Mouse (Mus musculus) stomach, postnatal 0 days (tissue): ENCODE measurements around the gene Aldh3b3. TPM values are rescaled to one million over a fixed set of nuclear protein-coding genes. Genes with fewer than 3 reads are reported as not detected.

ENCODE experiments used
- ATAC-seq: fragments of 200-750 bp; cut with Nextera tagmentation; 2 replicates; pipeline ENCODE4 v1.8.0; 2017; ENCODE audit not compliant: low FRiP score, low TSS enrichment
- DNase-seq: peaks from one replicate; pipeline ENCODE4 v3.0.0-alpha.2; 2016; ENCODE audit warnings: low spot score
- H3K27ac ChIP-seq: fragments of 300-500 bp; sonication (generic); replicated peaks from 2 replicates; pipeline ENCODE4 v1.5.1; 2014; ENCODE audit warnings: mild to moderate bottlenecking, control low read depth
- H3K27me3 ChIP-seq: fragments of 300-500 bp; sonication (generic); 2 replicates; pipeline ENCODE4 v1.6.1; 2014; ENCODE audit warnings: low read length; ENCODE audit not compliant: control insufficient read depth, insufficient read depth
- H3K36me3 ChIP-seq: fragments of 300-500 bp; sonication (generic); 2 replicates; pipeline ENCODE4 v1.6.1; 2014; ENCODE audit warnings: low read length, mixed read lengths; ENCODE audit not compliant: control insufficient read depth, insufficient read depth
- H3K4me1 ChIP-seq: fragments of 300-500 bp; sonication (generic); replicated peaks from 2 replicates; pipeline ENCODE4 v1.6.1; 2014; ENCODE audit warnings: antibody characterized with exemption; ENCODE audit not compliant: control insufficient read depth, insufficient read depth
- H3K4me2 ChIP-seq: fragments of 300-500 bp; sonication (generic); replicated peaks from 2 replicates; pipeline ENCODE4 v1.6.1; 2014; ENCODE audit warnings: low read depth, mild to moderate bottlenecking, control low read depth, moderate library complexity
- H3K4me3 ChIP-seq: fragments of 300-500 bp; sonication (generic); 2 replicates; pipeline ENCODE4 v1.5.1; 2014; ENCODE audit warnings: low read depth, low read length, control low read depth
- H3K9ac ChIP-seq: fragments of 300-500 bp; sonication (generic); 2 replicates; pipeline ENCODE4 v1.6.1; 2014; ENCODE audit warnings: mild to moderate bottlenecking, low read length, control low read depth, mixed read lengths
- H3K9me3 ChIP-seq: fragments of 300-500 bp; sonication (generic); 2 replicates; pipeline ENCODE4 v1.6.1; 2016; ENCODE audit warnings: low read length; ENCODE audit not compliant: control insufficient read depth
- CTCF ChIP-seq: IDR thresholded peaks from 2 replicates; pipeline ENCODE4 v1.5.1; 2016; ENCODE audit warnings: antibody characterized with exemption, low read depth, mild to moderate bottlenecking, moderate library complexity
- EP300 ChIP-seq: optimal IDR thresholded peaks from 2 replicates; pipeline ENCODE3; 2016; ENCODE audit warnings: antibody characterized with exemption
- WGBS: fragments of 180-500 bp; shearing (Covaris S2); extraction: QIAGEN DNeasy Blood & Tissue Kit; methylation state at CpG from one replicate; pipeline ENCODE4 v1.1.7; 2014; 5-methylcytosine and 5-hydroxymethylcytosine counted together
- polyA plus RNA-seq: library from polyadenylated mRNA; unstranded; fragments of >200 nt; fragmentation: Nextera tagmentation; extraction: Ambion mirVana; gene quantifications from 2 replicates; pipeline ENCODE4 v1.2.1, GENCODE M21; 2015

The Aldh3b3 gene
- polyA plus RNA-seq, 1 experiment from 2014 or later = 1.1 TPM

GRCm38 (mm10) chr19:3975866-3976265, 17.4 kb downstream of the Aldh3b3 start:
- Histone ChIP-seq H3K9me3 (no peaks in the 10 kb centered on the region), H3K36me3 (no peaks in the 10 kb centered on the region), H3K4me2 (no peak overlapping the region), H3K27ac (0 out of 2 replicates have a peak overlapping the region, but pooled peaks have one; percentile 1), H3K4me1 (no peaks in the 10 kb centered on the region; the same call in 1 of the 2 replicates), H3K27me3 (no peaks in the 10 kb centered on the region), H3K9ac (no peak overlapping the region), H3K4me3 (no peak overlapping the region)
- ATAC-seq = peak; percentile 48; the same call in 1 of the 2 replicates
- TF ChIP-seq CTCF (no peak), EP300 (no peak)
- 49% methylated on average over 2 of the region's 2 CpGs for WGBS
- peak; percentile 66 for DNase-seq

GRCm38 (mm10) chr19:3980309-3980708, 21.9 kb downstream of the Aldh3b3 start:
- no peak overlapping the region for H3K27ac ChIP-seq
- peak; percentile 95 for TF ChIP-seq CTCF
- TF ChIP-seq EP300 = no peak
- DNase-seq (peak; percentile 82), ATAC-seq (peak; percentile 70)
- 12% methylated on average over 4 of the region's 4 CpGs for WGBS
- no peaks in the 10 kb centered on the region for H3K9me3 ChIP-seq
- H3K27me3 ChIP-seq = no peaks in the 10 kb centered on the region
- no peak overlapping the region for H3K9ac ChIP-seq
- H3K4me3 ChIP-seq = no peak overlapping the region
- no peaks in the 10 kb centered on the region for H3K36me3 ChIP-seq
- no peak overlapping the region for H3K4me2 ChIP-seq
- no peaks in the 10 kb centered on the region; the same call in 1 of the 2 replicates for H3K4me1 ChIP-seq

GRCm38 (mm10) chr19:3980917-3981316, 22.5 kb downstream of the Aldh3b3 start:
- no peak for ATAC-seq

GRCm38 (mm10) chr19:3983527-3984200, 25.2 kb downstream of the Aldh3b3 start:
- DNase-seq (no peak), ATAC-seq (no peak)
- Histone ChIP-seq H3K9ac (no peak overlapping the region), H3K9me3 (no peaks in the 10 kb centered on the region), H3K4me1 (peaks cover 5% of the 10 kb centered on the region; the same call in 1 of the 2 replicates), H3K4me2 (no peak overlapping the region), H3K27me3 (no peaks in the 10 kb centered on the region), H3K4me3 (no peak overlapping the region), H3K36me3 (no peaks in the 10 kb centered on the region), H3K27ac (no peak overlapping the region)
- 59% methylated on average over 9 of the region's 9 CpGs for WGBS
- TF ChIP-seq CTCF (no peak), EP300 (no peak)

More at GRCm38 (mm10) chr19:3980917-3981316, 22.5 kb downstream of the Aldh3b3 start:
- no peaks in the 10 kb centered on the region; the same call in 1 of the 2 replicates for H3K4me1 ChIP-seq
- DNase-seq = no peak
- H3K4me3 ChIP-seq = no peak overlapping the region
- no peak overlapping the region for H3K4me2 ChIP-seq
- no peak for TF ChIP-seq CTCF
- 74% methylated on average over 9 of the region's 9 CpGs for WGBS
- H3K9me3 ChIP-seq = no peaks in the 10 kb centered on the region
- no peaks in the 10 kb centered on the region for H3K27me3 ChIP-seq
- H3K36me3 ChIP-seq = no peaks in the 10 kb centered on the region
- H3K27ac ChIP-seq = no peak overlapping the region
- H3K9ac ChIP-seq = no peak overlapping the region

GRCm38 (mm10) chr19:3985261-3985681, 26.8 kb downstream of the Aldh3b3 start:
- Histone ChIP-seq H3K4me3 (no peak overlapping the region), H3K4me2 (no peak overlapping the region), H3K4me1 (peaks cover 5% of the 10 kb centered on the region; the same call in 1 of the 2 replicates), H3K36me3 (no peaks in the 10 kb centered on the region), H3K9ac (no peak overlapping the region), H3K27ac (peak overlapping the region; percentile 45; the same call in 1 of the 2 replicates), H3K27me3 (no peaks in the 10 kb centered on the region), H3K9me3 (no peaks in the 10 kb centered on the region)
- TF ChIP-seq CTCF = no peak
- no peak for DNase-seq
- no peak for ATAC-seq
- 36% methylated on average over 8 of the region's 8 CpGs for WGBS

GRCm38 (mm10) chr19:3986334-3986733, 27.9 kb downstream of the Aldh3b3 start, which contains the start of gene Acy3:
TSS of gene Acy3 (plus strand) at chr19:3986570.
- Histone ChIP-seq H3K27ac (peak within 1 kb of the TSS; percentile 77), H3K4me3 (no peak within 1 kb of the TSS), H3K4me1 (peaks cover 5% of the 10 kb centered on the region; the same call in 1 of the 2 replicates), H3K9ac (peak within 1 kb of the TSS; percentile 49), H3K27me3 (no peaks in the 10 kb centered on the region), H3K4me2 (peak within 1 kb of the TSS; percentile 0), H3K9me3 (no peaks in the 10 kb centered on the region), H3K36me3 (no peaks in the 10 kb centered on the region)
- 5% methylated on average over 8 of the region's 8 CpGs for WGBS
- ATAC-seq = peak; percentile 86
- no peak for TF ChIP-seq EP300
- TF ChIP-seq CTCF = no peak
- peak; percentile 91 for DNase-seq
